Mouse (Mus musculus) ovary, postnatal 14 days (tissue): ENCODE measurements around the gene Vgll4.
"Not testable (repeated sequence)": the region's sequence is repeated elsewhere in the genome, so short reads cannot be mapped to it uniquely, and the experiment has no call there.

Experiments
- DNase-seq: peaks from one replicate; pipeline ENCODE4 v3.0.0; 2022; ENCODE audit warnings: low spot score

The Vgll4 gene

DNA sequence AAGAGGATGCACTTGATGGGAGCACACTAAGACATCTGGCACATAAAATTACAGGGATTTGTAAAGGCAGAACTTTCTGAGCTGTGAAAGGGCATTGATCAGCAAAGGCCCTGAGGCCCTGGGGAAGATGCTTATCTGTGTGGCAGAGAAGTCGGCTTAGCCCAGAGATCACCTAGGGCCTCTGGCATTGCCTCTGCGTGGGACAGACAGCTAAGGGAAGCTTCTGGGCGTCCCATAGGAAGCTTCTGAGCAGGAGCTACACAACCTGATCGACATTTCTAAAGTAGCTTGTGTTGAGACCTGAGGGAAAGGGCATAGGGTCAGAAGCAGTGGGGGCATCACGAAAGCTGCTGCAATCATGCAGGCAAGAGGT is 32.9 kb downstream of the Vgll4 start:
- no peak for DNase-seq

DNA sequence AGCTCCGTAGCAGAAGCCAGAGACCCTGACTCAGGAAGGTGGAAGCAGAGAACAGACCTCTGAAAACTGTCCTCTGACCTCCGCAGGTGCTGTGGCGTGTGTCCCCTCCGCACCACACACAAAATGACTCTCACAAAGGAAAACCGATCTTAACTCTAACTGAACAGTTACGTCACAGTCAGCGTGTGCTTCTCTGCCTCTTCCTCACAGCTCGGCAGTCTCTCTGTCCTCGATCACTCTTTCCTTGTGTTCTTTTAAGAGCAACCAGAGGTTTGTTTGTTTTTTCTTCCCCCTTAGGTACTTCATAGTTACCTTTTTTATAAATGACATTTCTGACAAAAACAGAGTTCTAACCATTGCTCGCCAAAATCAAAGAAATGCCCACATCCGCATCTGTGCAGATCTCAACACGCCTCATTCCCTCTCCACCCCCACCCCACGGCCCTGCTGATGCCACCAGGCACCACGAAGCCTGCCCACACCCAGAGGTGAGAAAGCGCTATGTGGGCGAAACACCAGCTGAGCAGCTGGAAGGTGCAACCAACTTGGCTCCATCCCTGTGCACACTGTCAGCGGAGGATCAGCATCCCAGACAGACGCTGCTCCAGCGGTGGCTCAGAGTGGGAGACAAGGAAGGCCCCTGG is 33.4 kb downstream of the Vgll4 start:
- no peak for DNase-seq

DNA sequence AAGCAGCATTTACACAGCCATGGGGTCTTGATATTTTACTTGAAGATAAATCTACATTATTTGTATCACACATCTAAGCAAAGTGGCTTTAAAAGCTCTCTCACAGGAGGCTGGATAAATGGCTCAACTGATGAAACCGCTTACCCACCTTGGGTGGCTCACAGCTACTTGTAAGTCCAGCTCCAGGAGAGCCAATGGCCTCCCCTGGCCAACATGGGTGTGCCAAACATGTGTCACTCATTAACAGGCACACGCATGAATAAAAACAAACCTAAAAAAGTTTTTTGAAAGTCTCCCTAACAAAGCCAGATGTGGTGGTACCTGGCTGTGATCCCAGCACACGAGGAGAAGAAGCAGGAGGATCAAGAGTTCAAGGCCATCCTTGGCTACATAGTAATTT is 34.4 kb downstream of the Vgll4 start:
- DNase-seq, result no peak

- no peak for DNase-seq
Measured at GRCm38 (mm10) chr6:114934045-114934444, 35.7 kb downstream of the Vgll4 start.

- DNase-seq, result no peak
Measured at GRCm38 (mm10) chr6:114932991-114933392, 36.8 kb downstream of the Vgll4 start.

DNA sequence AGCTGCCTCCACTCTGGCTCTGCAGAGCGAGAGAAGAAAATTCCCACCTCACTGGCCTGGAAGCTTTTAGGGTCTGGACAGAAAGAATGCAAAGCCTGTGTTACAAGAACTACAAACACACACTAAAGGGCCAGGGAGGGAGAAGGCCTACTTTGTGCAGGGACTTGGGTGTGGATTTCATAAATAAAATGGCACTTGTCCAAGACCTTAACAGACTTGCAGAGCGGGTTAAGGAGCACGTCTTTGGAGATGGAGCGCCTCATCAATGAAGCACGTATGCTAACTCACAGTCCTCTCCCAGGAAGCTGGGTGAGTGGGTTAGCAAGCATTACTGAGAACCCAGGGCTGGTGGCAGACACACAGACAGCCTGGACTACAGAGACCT is 37.7 kb downstream of the Vgll4 start:
- no peak for DNase-seq

DNA sequence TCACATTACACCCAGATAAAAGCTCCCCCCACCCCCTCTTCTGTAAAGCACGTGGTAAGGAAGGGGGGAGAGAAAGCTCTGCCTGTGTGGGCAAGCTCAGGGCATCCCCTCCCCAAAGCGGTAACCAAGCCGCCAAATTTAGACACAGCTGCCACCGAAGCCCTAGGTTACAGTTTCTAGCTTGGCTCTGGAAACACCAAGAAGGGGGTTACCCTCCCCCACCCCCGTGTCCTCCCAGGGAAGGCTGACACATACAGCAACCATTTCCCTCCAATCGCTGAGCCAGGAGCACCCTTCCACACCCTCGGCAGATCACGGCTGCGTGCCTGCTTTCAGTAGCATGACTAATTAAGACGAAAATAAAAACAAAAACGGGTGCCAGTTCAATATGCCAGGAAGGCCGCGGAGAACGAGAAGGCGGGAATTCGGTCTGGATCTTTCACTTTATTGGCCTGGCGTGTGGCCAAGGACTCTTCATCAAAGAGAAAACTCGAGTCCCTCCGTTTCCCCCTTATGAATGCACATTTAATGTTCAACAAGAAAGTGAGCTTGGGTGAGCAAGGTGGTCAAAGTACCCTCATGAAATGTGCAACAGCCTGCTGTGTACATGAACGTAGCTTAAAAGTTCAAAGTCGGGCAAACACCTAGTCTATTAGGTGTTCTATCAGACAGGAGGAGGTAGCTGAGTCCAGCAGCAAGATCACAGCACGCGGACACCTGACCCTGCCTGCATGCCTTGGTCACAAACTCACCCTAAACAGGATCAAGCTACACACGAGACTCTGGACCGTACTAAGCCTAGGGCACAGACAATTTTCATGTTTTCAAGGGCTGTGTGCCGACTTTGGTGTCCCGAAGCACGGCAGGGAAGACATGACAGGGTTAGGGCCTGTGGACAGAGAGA is 38.3 kb downstream of the Vgll4 start:
- DNase-seq, result no peak

DNA sequence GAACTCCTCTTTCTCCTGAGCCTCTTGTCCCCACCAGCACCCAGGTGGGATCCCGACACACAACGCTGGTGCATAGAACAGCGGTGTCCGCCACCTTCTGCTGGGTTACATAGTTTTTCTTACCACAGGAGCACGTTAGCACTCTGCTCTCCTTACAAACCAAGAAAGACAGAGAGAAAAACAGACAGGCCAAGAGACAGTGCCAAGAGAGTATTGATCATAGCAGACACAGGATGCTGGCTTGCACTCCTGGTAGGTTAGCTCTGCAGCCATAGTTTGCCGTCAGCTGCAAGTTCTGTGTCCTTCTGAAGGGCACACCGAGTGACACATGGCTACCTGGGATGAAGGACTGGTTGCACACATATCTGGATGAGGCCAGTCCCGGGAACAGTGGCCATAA is 39.1 kb downstream of the Vgll4 start:
- no peak for DNase-seq

DNA sequence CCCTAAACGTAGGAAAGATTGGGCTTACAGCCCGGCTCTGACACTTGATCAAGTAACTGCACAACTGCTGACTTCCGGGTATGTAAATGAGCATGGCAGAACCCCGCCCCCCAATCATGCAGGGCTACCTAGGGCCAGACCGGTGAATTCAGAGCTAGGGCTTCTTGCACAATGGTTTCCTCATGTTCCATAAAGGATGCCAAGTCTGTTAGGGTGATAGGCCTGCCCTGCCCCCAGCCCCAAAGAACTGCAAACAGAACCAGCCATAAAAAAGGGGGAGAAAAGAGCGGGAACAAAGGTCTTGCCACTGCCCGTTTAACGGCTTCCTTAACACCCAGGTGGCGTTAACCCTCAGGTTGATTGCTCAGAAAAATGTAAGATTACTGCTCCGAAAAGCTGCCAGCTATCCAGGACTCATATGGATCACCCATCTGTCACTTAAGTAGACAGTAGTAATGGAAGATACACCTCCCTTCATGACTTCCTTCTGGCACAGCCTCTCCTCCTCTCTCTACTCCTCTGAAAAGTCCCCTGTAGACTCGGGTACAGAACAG is 39.7 kb downstream of the Vgll4 start:
- DNase-seq, result no peak

DNA sequence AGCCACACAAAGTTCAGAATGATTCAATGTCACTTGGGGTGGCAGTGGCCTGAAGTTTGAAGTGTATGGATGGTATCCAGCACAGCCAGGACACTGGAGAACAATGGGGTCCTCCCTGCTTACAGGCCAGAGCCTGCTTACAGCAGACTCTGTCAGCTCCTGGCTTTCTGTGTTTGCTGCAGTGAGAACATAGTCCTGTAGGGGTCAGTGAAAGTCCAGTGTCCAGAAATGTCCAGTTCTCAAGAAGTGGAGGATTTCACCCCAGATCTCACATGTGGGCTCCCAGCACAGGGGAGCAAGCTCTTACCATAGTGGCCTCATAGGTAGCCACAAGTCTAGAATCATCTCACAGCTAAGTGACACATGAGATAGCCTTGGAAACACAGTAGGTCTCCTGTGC is 40.4 kb downstream of the Vgll4 start:
- DNase-seq, result no peak

- peak; percentile 71 for DNase-seq
Measured at GRCm38 (mm10) chr6:114928462-114928861, 41.3 kb downstream of the Vgll4 start.

DNA sequence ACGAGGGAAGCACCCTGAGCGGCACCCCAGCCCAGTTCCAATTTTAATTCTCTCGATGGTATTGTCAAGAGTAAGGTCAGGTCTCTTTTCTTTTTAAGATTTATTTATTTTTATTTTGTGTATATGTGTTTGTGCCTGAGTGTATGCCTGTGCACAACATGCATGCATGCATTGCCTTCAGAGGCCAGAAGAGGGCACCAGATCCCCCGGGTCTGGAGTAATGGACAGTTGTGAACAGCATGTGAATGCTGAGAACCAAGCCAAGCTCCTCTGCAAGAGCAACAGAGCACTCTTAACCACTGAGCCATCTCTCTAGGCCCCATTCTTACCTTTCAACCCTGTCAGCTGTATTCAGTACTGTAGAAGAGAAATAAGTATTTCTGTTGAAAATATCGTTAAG is 42.4 kb downstream of the Vgll4 start:
- no peak for DNase-seq

DNA sequence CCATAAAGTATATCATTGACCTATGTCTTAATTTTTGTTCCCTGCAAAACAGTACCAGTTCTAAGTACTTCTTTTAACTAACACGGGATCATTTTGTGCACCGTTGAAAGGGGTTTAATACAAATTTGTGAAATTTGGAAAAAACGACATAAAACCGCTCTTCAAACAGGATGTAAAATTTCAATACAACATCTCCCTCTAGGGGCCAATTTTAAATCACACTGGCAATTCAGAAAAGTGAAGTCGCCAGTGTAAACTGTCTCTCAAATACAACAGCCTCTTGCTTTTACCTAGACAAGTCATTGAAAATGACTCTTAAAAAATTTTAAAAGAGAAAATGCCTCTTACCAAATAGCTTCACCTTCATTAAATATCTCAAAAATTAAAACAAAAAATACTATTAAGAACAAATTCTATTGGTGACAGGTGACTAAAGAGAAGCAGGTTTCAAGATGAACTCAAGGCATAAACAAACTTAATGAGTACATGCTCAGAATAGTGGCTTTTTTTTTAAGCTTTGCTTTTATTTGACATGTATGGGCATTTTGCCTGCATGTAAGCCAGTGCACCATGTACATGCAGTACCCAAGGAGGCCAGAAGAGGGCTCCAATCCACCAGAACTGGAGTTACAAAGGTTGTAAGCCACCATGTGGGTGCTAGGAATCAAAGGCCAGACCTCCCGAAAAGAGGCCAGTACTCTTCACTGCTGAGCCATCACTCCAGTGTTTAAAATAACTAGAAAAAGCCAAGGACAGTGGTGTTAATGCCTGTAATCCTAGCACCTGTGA is 43.2 kb downstream of the Vgll4 start:
- no peak for DNase-seq

GRCm38 (mm10) chr6:114925196-114925595 is 44.6 kb downstream of the Vgll4 start:
- no peak for DNase-seq

- DNase-seq, result not testable (repeated sequence)
Measured at GRCm38 (mm10) chr6:114922355-114923096, 47.3 kb downstream of the Vgll4 start.

GRCm38 (mm10) chr6:114921632-114922354 is 48.0 kb downstream of the Vgll4 start:
- DNase-seq, result peak; percentile 62

- no peak for DNase-seq
Measured at GRCm38 (mm10) chr6:114920523-114921445, 49.0 kb downstream of the Vgll4 start.

GRCm38 (mm10) chr6:114919670-114920313 is 50.0 kb downstream of the Vgll4 start:
- DNase-seq, result no peak

- no peak for DNase-seq
Measured at GRCm38 (mm10) chr6:114918994-114919393, 50.8 kb downstream of the Vgll4 start.
